28 mouse cellular contexts compared by ENCODE assay signal in genomic region chr5:68068694-68069093, GRCm38 (mm10). TPM values are rescaled to one million over a fixed set of nuclear protein-coding genes. Genes with fewer than 3 reads are reported as not detected.
"Had no signal": no experiment of that assay in that cellular context is flagged by ENCODE, and none has a peak within 500 bp of the region (broad histone marks: within the 10 kb centered on the region; RNA-seq: fewer than 3 reads in every experiment).

No protein-coding gene starts in this region.

- H3K4me3 ChIP-seq: liver, embryonic 13.5 days; liver, embryonic 15.5 days; midbrain, embryonic 10.5 days; midbrain, embryonic 12.5 days; myocyte; neural tube, embryonic 12.5 days had no signal

- H3K9me3 ChIP-seq: liver, embryonic 13.5 days; liver, embryonic 15.5 days; midbrain, embryonic 10.5 days; midbrain, embryonic 12.5 days; neural tube, embryonic 12.5 days had no signal

- H3K4me2 ChIP-seq: liver, embryonic 11.5 days; liver, embryonic 13.5 days; liver, embryonic 15.5 days; lung, embryonic 14.5 days; midbrain, embryonic 12.5 days; neural tube, embryonic 12.5 days had no signal

- H3K9ac ChIP-seq: liver, embryonic 13.5 days; liver, embryonic 15.5 days; liver, postnatal 0 days; lung, embryonic 14.5 days; midbrain, embryonic 12.5 days; neural tube, embryonic 12.5 days had no signal

- ATAC-seq: liver, postnatal 0 days had no signal

- H3K27ac ChIP-seq: liver, embryonic 13.5 days; liver, embryonic 15.5 days; midbrain, embryonic 10.5 days; midbrain, embryonic 12.5 days; neural tube, embryonic 12.5 days had no signal

- DNase-seq: liver, embryonic 13.5 days; liver, postnatal 0 days; lung, embryonic 14.5 days; lung, postnatal 10 days; lung, postnatal 4 days; midbrain, embryonic 14.5 days; retina, postnatal 1 day; right cerebral cortex, adult 18-20 months; right cerebral cortex, postnatal 25 days; right cerebral cortex, postnatal 4 days; spleen, adult 18-20 months; thymus, adult 18-20 months; thymus, postnatal 14 days; thymus, postnatal 36 days had no signal

- H3K36me3 ChIP-seq: liver, embryonic 13.5 days; liver, embryonic 15.5 days; midbrain, embryonic 10.5 days; midbrain, embryonic 12.5 days; neural tube, embryonic 12.5 days had no signal

- H3K27me3 ChIP-seq: liver, embryonic 13.5 days; liver, embryonic 15.5 days; midbrain, embryonic 12.5 days; neural tube, embryonic 12.5 days had no signal

- H3K4me1 ChIP-seq: liver, embryonic 13.5 days; liver, embryonic 15.5 days; midbrain, embryonic 10.5 days; midbrain, embryonic 12.5 days; neural tube, embryonic 12.5 days had no signal

RNA-seq across cellular contexts. Expression of gene Grxcr1, which starts 37.1 kb away (rescaled TPM):
- total RNA-seq: megakaryocyte, adult 5-6 weeks; megakaryocyte-erythroid progenitor cell, adult 5-6 weeks had no signal
- polyA plus RNA-seq: liver, embryonic 11.5 days; liver, embryonic 13.5 days; liver, embryonic 15.5 days; liver, postnatal 0 days; lung, embryonic 14.5 days; lung, embryonic 16.5 days; midbrain, embryonic 10.5 days; midbrain, embryonic 12.5 days; midbrain, embryonic 14.5 days; myocyte; small intestine, adult 2 months; stomach, embryonic 14.5 days; stomach, embryonic 16.5 days; thymus, postnatal 0 days; urinary bladder, adult 2 months had no signal
